Mouse (Mus musculus): ENCODE results near the gene St6galnac6.

- TF ChIP-seq POLR2A (IDR thresholded peaks at IDR 0.05; ENCODE audit: insufficient read depth, low read depth, low read length) = no peak
- TF ChIP-seq CTCF (IDR thresholded peaks at IDR 0.05; ENCODE audit: insufficient read depth, low read depth, low read length) = no peak
These were observed 18.5 kb downstream of the St6galnac6 start for GRCm38 (mm10) chr2:32618051-32618450.
